Mouse (Mus musculus) ES-E14 (cell line): ENCODE measurements at regions not wholly inside any gene's neighbourhood (a gene's known extent, or its start where the extent isn't known, plus 50 kb on each side); places are given as distances from the start of the nearest gene placed in this dataset.

Source experiments
- DNase-seq: peaks from one replicate; pipeline ENCODE4 v3.0.0-alpha.2; 2013; ENCODE audit warnings: low read depth, low spot score
- H3K27ac ChIP-seq: 2 replicates; pipeline ENCODE4 v1.5.1; 2012; ENCODE audit warnings: low read depth, mild to moderate bottlenecking, low read length, moderate library complexity, mixed read lengths; ENCODE audit not compliant: poor library complexity, insufficient read depth, severe bottlenecking
- H3K36me3 ChIP-seq: 2 replicates; pipeline ENCODE4 v1.6.1; 2012; ENCODE audit warnings: mild to moderate bottlenecking, low read length, moderate library complexity, mixed read lengths; ENCODE audit not compliant: control insufficient read depth, poor library complexity, insufficient read depth, severe bottlenecking
- H3K4me1 ChIP-seq, 2 experiments: fragments of 150-350 bp in 1 of 2; sonication (generic) in 1 of 2; 2 replicates each; pipeline ENCODE4 v1.6.1; 2012; ENCODE audit warnings: low read length in 2 of 2, mild to moderate bottlenecking in 1 of 2, mixed read lengths in 1 of 2; ENCODE audit not compliant: control insufficient read depth in 2 of 2, insufficient read depth in 2 of 2, poor library complexity in 1 of 2
- H3K4me3 ChIP-seq, 2 experiments: fragments of 150-350 bp in 1 of 2; sonication (generic) in 1 of 2; 2 replicates each; pipeline ENCODE4 v1.5.1; 2012; ENCODE audit warnings: low read length in 2 of 2, low read depth in 1 of 2, mild to moderate bottlenecking in 1 of 2, mixed read lengths in 1 of 2; ENCODE audit not compliant: insufficient read depth in 1 of 2, poor library complexity in 1 of 2, severe bottlenecking in 1 of 2
- H3K9ac ChIP-seq: 2 replicates; pipeline ENCODE4 v1.6.1; 2012; ENCODE audit warnings: low read depth, mild to moderate bottlenecking, low read length, mixed read lengths; ENCODE audit not compliant: poor library complexity, insufficient read depth, severe bottlenecking
- H3K9me3 ChIP-seq: fragments of 150-350 bp; sonication (generic); 2 replicates; pipeline ENCODE4 v1.6.1; 2012; ENCODE audit warnings: low read depth, mild to moderate bottlenecking, low read length; ENCODE audit not compliant: control insufficient read depth, insufficient read depth
- CHD2 ChIP-seq: IDR thresholded peaks from 2 replicates; pipeline ENCODE4 v1.6.1; 2014; ENCODE audit warnings: mild to moderate bottlenecking, low read depth, low read length, inconsistent platforms
- HCFC1 ChIP-seq: IDR thresholded peaks from 2 replicates; pipeline ENCODE4 v1.6.1; 2012; ENCODE audit warnings: low read length, inconsistent platforms, borderline replicate concordance; ENCODE audit not compliant: insufficient read depth
- MAFK ChIP-seq: IDR thresholded peaks from 2 replicates; pipeline ENCODE4 v1.6.1; 2014; ENCODE audit warnings: mild to moderate bottlenecking, low read depth, low read length, inconsistent platforms; ENCODE audit not compliant: insufficient read depth
- ZC3H11A ChIP-seq: IDR thresholded peaks from 2 replicates; pipeline ENCODE4 v1.6.1; 2012; ENCODE audit warnings: low read depth, mild to moderate bottlenecking, inconsistent platforms, low read length, borderline replicate concordance
- ZNF384 ChIP-seq: IDR thresholded peaks from 2 replicates; pipeline ENCODE4 v1.6.1; 2012; ENCODE audit warnings: low read depth, low read length, inconsistent platforms
- in situ Hi-C, 2 experiments: fragments of 600-800 bp; cut with MboI; formaldehyde crosslinking; loops; one replicate each; pipeline ENCODE4 v1.15.1; 2025; ENCODE audit warnings: low sequenced_read_pairs in 2 of 2, inconsistent platforms in 1 of 2; ENCODE audit not compliant: unreplicated experiment in 2 of 2

DNA sequence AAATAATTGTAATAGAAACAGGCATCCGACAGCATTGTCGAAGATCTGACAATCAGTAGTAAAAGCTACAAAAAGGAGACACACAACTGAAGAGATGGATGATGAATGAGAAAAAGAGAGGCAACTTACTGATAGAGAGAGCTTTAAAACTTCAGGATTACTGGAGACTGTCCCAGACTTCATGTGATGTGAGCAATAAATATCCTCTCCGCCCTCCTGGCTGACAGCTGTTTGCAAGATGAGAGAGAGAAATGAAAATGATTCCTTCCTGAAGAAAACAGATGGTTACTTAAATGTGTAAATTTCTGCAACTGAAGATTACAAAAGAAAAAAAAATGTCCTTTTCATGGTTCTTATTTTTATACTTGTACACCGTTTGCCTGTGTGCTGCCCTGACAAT is 306.7 kb upstream of the Ncam2 start:
- TF ChIP-seq HCFC1 (no peak), MAFK (no peak), ZNF384 (no peak), CHD2 (no peak), ZC3H11A (no peak)

DNA sequence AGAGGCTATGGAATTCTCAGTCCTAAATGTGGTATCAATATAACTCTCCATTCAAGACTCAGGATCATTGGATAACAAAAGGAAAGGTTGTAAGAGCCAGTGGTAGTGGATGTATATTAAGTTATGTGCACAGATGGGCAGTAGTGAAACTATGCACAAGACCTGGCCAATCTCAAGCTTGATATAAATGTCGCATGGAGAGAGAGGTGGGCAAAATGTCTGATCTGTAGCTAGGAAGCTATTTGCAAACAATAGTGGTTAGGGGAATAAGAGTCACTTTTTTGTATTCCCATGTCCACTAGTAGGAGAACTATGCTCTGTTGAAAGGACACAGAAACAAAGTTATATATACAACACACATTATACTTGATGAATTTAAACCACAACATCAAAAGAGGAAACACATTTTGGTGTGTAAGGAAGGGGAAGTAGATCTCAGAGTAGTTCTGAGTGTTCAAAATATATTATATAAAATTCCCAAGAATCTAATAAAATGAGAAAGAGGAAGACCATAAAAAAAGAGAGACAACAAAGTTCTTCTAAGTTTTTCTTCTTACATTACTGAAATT is 279.7 kb upstream of the Ncam2 start:
- no peak overlapping the region for H3K9ac ChIP-seq
- TF ChIP-seq HCFC1 (no peak), ZNF384 (no peak), ZC3H11A (no peak), CHD2 (no peak), MAFK (no peak)
- H3K9me3 ChIP-seq: no peaks in the 10 kb centered on the region
- no peak overlapping the region for H3K4me3 ChIP-seq
- DNase-seq: no peak
- in situ Hi-C loops: no loop called here
- H3K27ac ChIP-seq: no peak overlapping the region
- H3K4me1 ChIP-seq: no peaks in the 10 kb centered on the region
- no peaks in the 10 kb centered on the region for H3K36me3 ChIP-seq

More for the DNA sequence above, 306.7 kb upstream of the Ncam2 start:
- in situ Hi-C loops: no loop called here
- Histone ChIP-seq H3K4me1 (no peaks in the 10 kb centered on the region), H3K9ac (no peak overlapping the region), H3K4me3 (no peak overlapping the region), H3K9me3 (no peaks in the 10 kb centered on the region), H3K36me3 (no peaks in the 10 kb centered on the region), H3K27ac (no peak overlapping the region)
- no peak for DNase-seq

DNA sequence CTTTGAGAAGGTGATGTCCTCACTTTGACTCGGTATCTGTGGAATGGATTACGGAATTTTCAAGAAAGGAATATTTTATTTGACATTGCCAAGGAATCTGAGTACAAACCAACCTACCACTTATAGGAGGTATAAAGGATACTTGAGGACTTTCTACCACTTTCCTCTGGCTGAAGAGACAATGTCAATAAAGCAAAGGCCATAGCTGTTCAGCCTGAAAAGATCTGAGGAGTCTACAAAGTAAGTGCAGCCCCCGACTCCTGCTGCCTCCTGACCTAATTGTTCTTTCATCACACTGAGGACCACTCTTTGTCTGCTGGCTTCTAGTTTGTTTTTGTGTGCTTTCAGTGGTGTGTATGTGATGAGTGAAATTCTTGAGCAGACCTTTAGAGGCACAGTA is 269.5 kb upstream of the Ncam2 start:
- H3K9ac ChIP-seq: no peak overlapping the region
- no peak overlapping the region for H3K4me3 ChIP-seq
- H3K36me3 ChIP-seq: no peaks in the 10 kb centered on the region
- no peak overlapping the region for H3K27ac ChIP-seq
- in situ Hi-C loops: no loop called here
- DNase-seq: no peak
- TF ChIP-seq ZNF384 (no peak), CHD2 (no peak), HCFC1 (no peak), MAFK (no peak)
- no peaks in the 10 kb centered on the region for H3K4me1 ChIP-seq
- H3K9me3 ChIP-seq: no peaks in the 10 kb centered on the region

DNA sequence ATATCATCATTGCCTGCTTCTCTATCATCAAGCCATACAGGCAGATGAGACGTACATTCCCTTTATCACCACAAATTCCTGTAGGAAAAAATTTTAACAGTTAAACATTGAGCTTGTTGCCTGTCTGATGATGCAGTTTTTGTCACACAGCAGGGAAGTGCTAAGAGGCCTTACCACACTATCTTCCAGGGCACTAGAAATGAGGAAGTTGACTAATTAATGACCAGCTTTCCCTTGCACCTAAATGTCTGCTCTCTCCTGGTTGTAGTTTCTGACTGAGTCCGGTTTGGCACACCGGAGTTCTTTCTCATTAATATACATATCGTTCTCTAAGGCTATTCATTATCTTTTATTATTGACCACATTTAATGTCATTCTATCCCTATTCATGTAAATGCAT is 269.0 kb upstream of the Ncam2 start:
- Histone ChIP-seq H3K27ac (no peak overlapping the region), H3K36me3 (no peaks in the 10 kb centered on the region), H3K9ac (no peak overlapping the region), H3K9me3 (no peaks in the 10 kb centered on the region), H3K4me1 (no peaks in the 10 kb centered on the region), H3K4me3 (no peak overlapping the region)
- TF ChIP-seq CHD2: no peak
- no peak for TF ChIP-seq HCFC1
- TF ChIP-seq ZC3H11A: no peak
- no peak for TF ChIP-seq MAFK
- TF ChIP-seq ZNF384: no peak
- in situ Hi-C loops: no loop called here
- no peak for DNase-seq

DNA sequence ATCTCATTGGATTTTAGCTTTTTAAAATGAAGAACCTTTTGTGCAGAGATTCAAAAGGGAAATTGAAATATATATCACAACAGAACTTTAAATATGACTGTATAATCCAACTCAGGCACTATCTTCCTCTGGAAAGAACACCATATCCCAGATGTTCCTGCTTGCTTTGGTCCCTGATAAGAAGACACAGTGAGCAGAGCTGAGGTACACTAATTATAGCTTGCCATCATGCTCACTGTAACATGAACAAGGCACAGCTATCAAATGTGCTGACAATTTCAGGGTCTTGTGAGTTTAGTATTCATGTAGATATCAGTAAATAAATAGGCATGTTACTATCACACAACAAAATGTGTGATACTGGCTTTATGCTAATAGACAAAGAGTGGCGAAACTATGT is 264.8 kb upstream of the Ncam2 start:
- H3K9ac ChIP-seq: no peak overlapping the region
- no peak overlapping the region for H3K4me3 ChIP-seq
- in situ Hi-C loops: no loop called here
- no peak for DNase-seq
- no peaks in the 10 kb centered on the region for H3K36me3 ChIP-seq
- no peak overlapping the region for H3K27ac ChIP-seq
- no peaks in the 10 kb centered on the region for H3K9me3 ChIP-seq
- TF ChIP-seq HCFC1 (no peak), CHD2 (no peak), ZNF384 (no peak), ZC3H11A (no peak), MAFK (no peak)
- no peaks in the 10 kb centered on the region for H3K4me1 ChIP-seq
